Mouse (Mus musculus) liver, adult 2 months (tissue): ENCODE results near the gene Mef2c. TPM values are rescaled to one million over a fixed set of nuclear protein-coding genes. Genes with fewer than 3 reads are reported as not detected.

Experiments
- DNase-seq: peaks from one replicate; pipeline ENCODE4 v3.0.0-alpha.2; 2011; ENCODE audit warnings: low read depth, low spot score; ENCODE audit errors: extremely low read depth
- H3K27ac ChIP-seq: fragments of 200-500 bp; replicated peaks from 2 replicates; pipeline ENCODE4 v1.5.1; 2012; ENCODE audit warnings: low read depth, mild to moderate bottlenecking, control low read depth, inconsistent platforms, low read length; ENCODE audit not compliant: insufficient read depth
- H3K27me3 ChIP-seq: fragments of 200-500 bp; 2 replicates; pipeline ENCODE4 v1.6.1; 2012; ENCODE audit warnings: mild to moderate bottlenecking, moderate library complexity, low read length, inconsistent platforms; ENCODE audit not compliant: control insufficient read depth, insufficient read depth
- H3K36me3 ChIP-seq: fragments of 200-500 bp; 2 replicates; pipeline ENCODE4 v1.6.1; 2012; ENCODE audit warnings: low read length, inconsistent platforms; ENCODE audit not compliant: control insufficient read depth, insufficient read depth
- H3K4me1 ChIP-seq: fragments of 200-500 bp; 2 replicates; pipeline ENCODE4 v1.6.1; 2011; ENCODE audit warnings: low read length; ENCODE audit not compliant: control insufficient read depth, insufficient read depth
- H3K4me3 ChIP-seq: fragments of 200-500 bp; 2 replicates; pipeline ENCODE4 v1.5.1; 2011; ENCODE audit warnings: low read depth, mild to moderate bottlenecking, control low read depth, low read length, moderate library complexity; ENCODE audit not compliant: insufficient read depth
- H3K79me2 ChIP-seq: fragments of 200-500 bp; 2 replicates; pipeline ENCODE4 v1.6.1; 2012; ENCODE audit warnings: inconsistent platforms, mild to moderate bottlenecking, low read length, moderate library complexity; ENCODE audit not compliant: control insufficient read depth, insufficient read depth
- H3K9ac ChIP-seq: fragments of 200-500 bp; 2 replicates; pipeline ENCODE4 v1.6.1; 2012; ENCODE audit warnings: low read depth, mild to moderate bottlenecking, control low read depth, inconsistent platforms, low read length
- CTCF ChIP-seq: fragments of 200-500 bp; IDR thresholded peaks from 2 replicates; pipeline ENCODE4 v1.5.1; 2011; ENCODE audit warnings: low read depth, low read length, control low read depth
- POLR2A ChIP-seq: fragments of 200-500 bp; IDR thresholded peaks from 2 replicates; pipeline ENCODE4 v1.6.1; 2011; ENCODE audit warnings: low read length, control low read depth; ENCODE audit not compliant: insufficient read depth; ENCODE audit errors: extremely low read depth
- WGBS: fragments of 180-500 bp; shearing (Covaris S2); methylation state at CpG from one replicate; pipeline ENCODE4 v1.1.7; 2018; 5-methylcytosine and 5-hydroxymethylcytosine counted together
- polyA plus RNA-seq: library from polyadenylated mRNA; depleted of rRNA; stranded (reverse); fragments of >200 nt; gene quantifications from 2 replicates; pipeline ENCODE4 v1.2.3, GENCODE M21; 2012
- total RNA-seq: library from RNA; depleted of rRNA; stranded (reverse); fragments of >200 nt; gene quantifications from 2 replicates; pipeline ENCODE4 v1.2.3, GENCODE M21; 2014

The Mef2c gene
- total and polyA plus RNA-seq, 2 experiments: 1.3 to 3.9 TPM

GRCm38 (mm10) chr13:83468794-83469193, 35.0 kb upstream of the Mef2c start:
- no peak overlapping the region for H3K27ac ChIP-seq
- 49% methylated on average over 3 of the region's 3 CpGs for WGBS
- H3K79me2 ChIP-seq: no peaks in the 10 kb centered on the region
- no peaks in the 10 kb centered on the region for H3K36me3 ChIP-seq
- no peak for DNase-seq
- no peak overlapping the region for H3K9ac ChIP-seq
- no peak overlapping the region for H3K4me3 ChIP-seq
- TF ChIP-seq CTCF: no peak
- no peak for TF ChIP-seq POLR2A
- H3K27me3 ChIP-seq: no peaks in the 10 kb centered on the region
- H3K4me1 ChIP-seq: no peaks in the 10 kb centered on the region

GRCm38 (mm10) chr13:83473755-83474154, 30.1 kb upstream of the Mef2c start:
- TF ChIP-seq CTCF (no peak), POLR2A (no peak)
- no peak for DNase-seq
- Histone ChIP-seq H3K4me1 (no peaks in the 10 kb centered on the region), H3K4me3 (no peak overlapping the region), H3K27me3 (no peaks in the 10 kb centered on the region), H3K9ac (no peak overlapping the region), H3K27ac (no peak overlapping the region), H3K36me3 (no peaks in the 10 kb centered on the region), H3K79me2 (no peaks in the 10 kb centered on the region)
- 73% methylated on average over 2 of the region's 2 CpGs for WGBS

- no peak for DNase-seq
- no peak for TF ChIP-seq POLR2A
- TF ChIP-seq CTCF: no peak
- H3K36me3 ChIP-seq: no peaks in the 10 kb centered on the region
These were observed 23.4 kb upstream of the Mef2c start for GRCm38 (mm10) chr13:83480388-83480787.

GRCm38 (mm10) chr13:83481310-83481709, 22.5 kb upstream of the Mef2c start:
- Histone ChIP-seq H3K79me2 (no peaks in the 10 kb centered on the region), H3K27ac (no peak overlapping the region), H3K9ac (no peak overlapping the region), H3K4me3 (no peak overlapping the region), H3K4me1 (no peaks in the 10 kb centered on the region), H3K36me3 (no peaks in the 10 kb centered on the region), H3K27me3 (no peaks in the 10 kb centered on the region)
- no peak for DNase-seq
- no peak for TF ChIP-seq CTCF
- no peak for TF ChIP-seq POLR2A
- WGBS: 53% methylated on average over 7 of the region's 7 CpGs

More at GRCm38 (mm10) chr13:83480388-83480787, 23.4 kb upstream of the Mef2c start:
- Histone ChIP-seq H3K4me1 (no peaks in the 10 kb centered on the region), H3K79me2 (no peaks in the 10 kb centered on the region), H3K27me3 (no peaks in the 10 kb centered on the region), H3K27ac (no peak overlapping the region), H3K4me3 (no peak overlapping the region), H3K9ac (no peak overlapping the region)
- 81% methylated on average over 3 of the region's 3 CpGs for WGBS

- Histone ChIP-seq H3K4me1 (no peaks in the 10 kb centered on the region), H3K27ac (no peak overlapping the region), H3K9ac (no peak overlapping the region), H3K4me3 (no peak overlapping the region), H3K36me3 (no peaks in the 10 kb centered on the region), H3K27me3 (no peaks in the 10 kb centered on the region), H3K79me2 (no peaks in the 10 kb centered on the region)
- 70% methylated on average over 5 of the region's 5 CpGs for WGBS
- TF ChIP-seq CTCF (no peak), POLR2A (no peak)
- DNase-seq: no peak
These were observed 21.7 kb upstream of the Mef2c start for GRCm38 (mm10) chr13:83482087-83482486.

GRCm38 (mm10) chr13:83484215-83484614, 19.6 kb upstream of the Mef2c start:
- no peak overlapping the region for H3K27ac ChIP-seq
- no peak for TF ChIP-seq CTCF
- no peak for TF ChIP-seq POLR2A
- no peak overlapping the region for H3K4me3 ChIP-seq
- H3K4me1 ChIP-seq: no peaks in the 10 kb centered on the region
- 80% methylated on average over 4 of the region's 4 CpGs for WGBS
- H3K9ac ChIP-seq: no peak overlapping the region
- no peaks in the 10 kb centered on the region for H3K27me3 ChIP-seq
- DNase-seq: no peak
- H3K36me3 ChIP-seq: no peaks in the 10 kb centered on the region
- no peaks in the 10 kb centered on the region for H3K79me2 ChIP-seq
